ENCODE assay signal across 16 mouse cellular contexts in genomic region chr17:75233206-75233605, GRCm38 (mm10).
"Had no signal": no experiment of that assay in that cellular context is flagged by ENCODE, and none has a peak within 500 bp of the region (broad histone marks: within the 10 kb centered on the region; RNA-seq: fewer than 3 reads in every experiment).

No protein-coding gene starts in this region.

- H3K9me3 ChIP-seq: kidney, embryonic 15.5 days; limb, embryonic 15.5 days; midbrain, embryonic 15.5 days; neural tube, embryonic 12.5 days; stomach, embryonic 15.5 days had no signal

- H3K27ac ChIP-seq: kidney, embryonic 15.5 days; left cerebral cortex, adult 2 months; limb, embryonic 15.5 days; liver, embryonic 14.5 days; midbrain, embryonic 15.5 days; neural tube, embryonic 12.5 days; stomach, embryonic 15.5 days had no signal

- ATAC-seq: midbrain, embryonic 15.5 days had no signal

- H3K4me3 ChIP-seq: kidney, embryonic 15.5 days; left cerebral cortex, adult 2 months; limb, embryonic 15.5 days; midbrain, embryonic 15.5 days; neural tube, embryonic 12.5 days; stomach, embryonic 15.5 days had no signal

- H3K9ac ChIP-seq: kidney, embryonic 15.5 days; limb, embryonic 15.5 days; liver, embryonic 14.5 days; midbrain, embryonic 15.5 days; neural tube, embryonic 12.5 days; stomach, embryonic 15.5 days had no signal

- H3K27me3 ChIP-seq: kidney, embryonic 15.5 days; limb, embryonic 15.5 days; midbrain, embryonic 15.5 days; neural tube, embryonic 12.5 days; stomach, embryonic 15.5 days had no signal

- DNase-seq: kidney, adult 2 months; kidney, postnatal 14 days; lung, adult 2 months; lung, postnatal 10 days; lung, postnatal 4 days; right cerebral cortex, postnatal 4 days; spleen, adult 18-20 months; thymus, postnatal 14 days had no signal

- H3K4me2 ChIP-seq: kidney, embryonic 15.5 days; limb, embryonic 15.5 days; midbrain, embryonic 11.5 days; midbrain, embryonic 15.5 days; neural tube, embryonic 12.5 days; stomach, embryonic 15.5 days had no signal

- H3K36me3 ChIP-seq: kidney, embryonic 15.5 days; limb, embryonic 15.5 days; midbrain, embryonic 15.5 days; neural tube, embryonic 12.5 days; stomach, embryonic 15.5 days had no signal

- H3K4me1 ChIP-seq: midbrain, embryonic 15.5 days; neural tube, embryonic 12.5 days; stomach, embryonic 15.5 days had no signal
